Mouse (Mus musculus): ENCODE measurements around the gene Wasf2. TPM values are rescaled to one million over a fixed set of nuclear protein-coding genes. Genes with fewer than 3 reads are reported as not detected.

The Wasf2 gene
- polyA plus RNA-seq, 1 experiment = 44.4 TPM

- no peak for DNase-seq (ENCODE audit: low spot score)
Observed at GRCm38 (mm10) chr4:133175998-133176760, 45.9 kb downstream of the Wasf2 start.

GRCm38 (mm10) chr4:133176761-133177403, 46.6 kb downstream of the Wasf2 start:
- no peak for DNase-seq (ENCODE audit: low spot score)

GRCm38 (mm10) chr4:133178305-133178704, 48.0 kb downstream of the Wasf2 start:
- DNase-seq (ENCODE audit: low spot score) = no peak

GRCm38 (mm10) chr4:133179258-133179657, 49.0 kb downstream of the Wasf2 start:
- DNase-seq (ENCODE audit: low spot score) = no peak

GRCm38 (mm10) chr4:133182439-133183033, 52.2 kb downstream of the Wasf2 start:
- DNase-seq (ENCODE audit: low spot score) = no peak

GRCm38 (mm10) chr4:133184031-133184897, 54.0 kb downstream of the Wasf2 start:
- no peak for DNase-seq (ENCODE audit: low spot score)

GRCm38 (mm10) chr4:133184898-133185665, 54.8 kb downstream of the Wasf2 start:
- DNase-seq (ENCODE audit: low spot score) = no peak

GRCm38 (mm10) chr4:133185893-133186292, 55.6 kb downstream of the Wasf2 start:
- no peak for DNase-seq (ENCODE audit: low spot score)

GRCm38 (mm10) chr4:133186856-133187255, 56.6 kb downstream of the Wasf2 start:
- DNase-seq (ENCODE audit: low spot score) = no peak

GRCm38 (mm10) chr4:133189396-133189795, 59.1 kb downstream of the Wasf2 start:
- no peak for DNase-seq (ENCODE audit: low spot score)

- DNase-seq (ENCODE audit: low spot score) = no peak
Observed at GRCm38 (mm10) chr4:133194482-133194881, 64.2 kb downstream of the Wasf2 start.

GRCm38 (mm10) chr4:133195014-133195413, 64.7 kb downstream of the Wasf2 start:
- DNase-seq (ENCODE audit: low spot score) = no peak

GRCm38 (mm10) chr4:133196136-133196535, 65.8 kb downstream of the Wasf2 start:
- DNase-seq (ENCODE audit: low spot score) = no peak

GRCm38 (mm10) chr4:133196852-133197251, 66.5 kb downstream of the Wasf2 start:
- no peak for DNase-seq (ENCODE audit: low spot score)

GRCm38 (mm10) chr4:133197355-133197754, 67.0 kb downstream of the Wasf2 start:
- DNase-seq (ENCODE audit: low spot score) = no peak

GRCm38 (mm10) chr4:133197801-133198286, 67.5 kb downstream of the Wasf2 start:
- no peak for DNase-seq (ENCODE audit: low spot score)

- DNase-seq (ENCODE audit: low spot score) = no peak
Observed at GRCm38 (mm10) chr4:133198337-133199180, 68.3 kb downstream of the Wasf2 start.

- DNase-seq (ENCODE audit: low spot score) = no peak
Observed at GRCm38 (mm10) chr4:133199743-133200142, 69.4 kb downstream of the Wasf2 start.

GRCm38 (mm10) chr4:133200343-133200742, 70.0 kb downstream of the Wasf2 start:
- no peak for DNase-seq (ENCODE audit: low spot score)

All from urinary bladder, adult 2 months (tissue).